ENCODE assay signal across 13 mouse cellular contexts in genomic region chr1:76001124-76001523, GRCm38 (mm10).
DNase-seq lines count a peak whose midpoint lies in the region; ATAC-seq lines count a peak whose summit lies in the region.
"Had no signal": no experiment of that assay in that cellular context is flagged by ENCODE, and none has a peak within 500 bp of the region (broad histone marks: within the 10 kb centered on the region; RNA-seq: fewer than 3 reads in every experiment).

No protein-coding gene starts in this region.

- peaks cover 4% of the 10 kb centered on the region; the same call in 1 of the 2 replicates for H3K4me1 ChIP-seq in midbrain, embryonic 13.5 days (replicated peaks)
- H3K4me1 ChIP-seq in midbrain, embryonic 11.5 days (ENCODE audit: control insufficient read depth, insufficient read depth, low read length), result no peaks in the 10 kb centered on the region
- H3K4me1 ChIP-seq in hindbrain, embryonic 13.5 days (replicated peaks), result peaks cover 4% of the 10 kb centered on the region; the same call in 1 of the 2 replicates
- H3K4me1 ChIP-seq: embryonic facial prominence, embryonic 12.5 days had no signal

- H3K4me3 ChIP-seq in midbrain, embryonic 13.5 days (replicated peaks), result no peak overlapping the region
- no peak overlapping the region for H3K4me3 ChIP-seq in midbrain, embryonic 11.5 days (ENCODE audit: low read depth, low read length)
- no peak overlapping the region for H3K4me3 ChIP-seq in hindbrain, embryonic 13.5 days
- H3K4me3 ChIP-seq: embryonic facial prominence, embryonic 12.5 days; hindbrain, embryonic 15.5 days had no signal

- WGBS in midbrain, embryonic 13.5 days, result 63% methylated on average over 9 of the region's 9 CpGs
- 80% methylated on average over 9 of the region's 9 CpGs for WGBS in midbrain, embryonic 11.5 days
- WGBS in hindbrain, embryonic 13.5 days, result 73% methylated on average over 9 of the region's 9 CpGs

- no peaks in the 10 kb centered on the region for H3K27me3 ChIP-seq in midbrain, embryonic 13.5 days
- H3K27me3 ChIP-seq in midbrain, embryonic 11.5 days (ENCODE audit: control insufficient read depth, insufficient read depth, low read length), result no peaks in the 10 kb centered on the region
- no peaks in the 10 kb centered on the region for H3K27me3 ChIP-seq in hindbrain, embryonic 13.5 days
- H3K27me3 ChIP-seq: embryonic facial prominence, embryonic 12.5 days; hindbrain, embryonic 15.5 days had no signal

- no peak for DNase-seq in midbrain, embryonic 11.5 days (ENCODE audit: low spot score, missing footprints)
- DNase-seq in cerebellum, adult 11-12 months, result peak; percentile 10
- peak; percentile 7 for DNase-seq in layer of hippocampus, adult 9-10 months (ENCODE audit: low spot score)
- DNase-seq in right cerebral cortex, postnatal 14 days, result peak; percentile 18
- DNase-seq in urinary bladder, postnatal 36 days (ENCODE audit: low spot score in 2 of 2), result no peak
- DNase-seq in ovary, postnatal 36 days (ENCODE audit: low spot score), result no peak
- DNase-seq: liver, postnatal 0 days; spleen, adult 18-20 months; thymus, postnatal 4 days had no signal

- peak overlapping the region; percentile 28; the same call in 1 of the 2 replicates for H3K27ac ChIP-seq in midbrain, embryonic 13.5 days
- no peak overlapping the region for H3K27ac ChIP-seq in midbrain, embryonic 11.5 days (ENCODE audit: low read depth, low read length)
- H3K27ac ChIP-seq in hindbrain, embryonic 13.5 days, result no peak overlapping the region
- H3K27ac ChIP-seq: embryonic facial prominence, embryonic 12.5 days; hindbrain, embryonic 15.5 days had no signal

- H3K36me3 ChIP-seq in midbrain, embryonic 13.5 days, result no peaks in the 10 kb centered on the region
- H3K36me3 ChIP-seq in midbrain, embryonic 11.5 days (ENCODE audit: control insufficient read depth, insufficient read depth, low read length), result no peaks in the 10 kb centered on the region
- H3K36me3 ChIP-seq in hindbrain, embryonic 13.5 days, result no peaks in the 10 kb centered on the region
- H3K36me3 ChIP-seq: embryonic facial prominence, embryonic 12.5 days; hindbrain, embryonic 15.5 days had no signal

- 0 out of 2 replicates have a peak overlapping the region, but pooled peaks have one; percentile 12 for H3K4me2 ChIP-seq in midbrain, embryonic 13.5 days (replicated peaks)
- H3K4me2 ChIP-seq in midbrain, embryonic 11.5 days, result no peak overlapping the region
- H3K4me2 ChIP-seq in hindbrain, embryonic 13.5 days, result no peak overlapping the region
- H3K4me2 ChIP-seq: embryonic facial prominence, embryonic 12.5 days; hindbrain, embryonic 15.5 days had no signal

- H3K9ac ChIP-seq in midbrain, embryonic 13.5 days (replicated peaks), result no peak overlapping the region
- no peak overlapping the region for H3K9ac ChIP-seq in midbrain, embryonic 11.5 days (ENCODE audit: low read length)
- H3K9ac ChIP-seq in hindbrain, embryonic 13.5 days, result no peak overlapping the region
- H3K9ac ChIP-seq: embryonic facial prominence, embryonic 12.5 days; hindbrain, embryonic 15.5 days; liver, postnatal 0 days had no signal

- no peaks in the 10 kb centered on the region; the same call in 1 of the 2 replicates for H3K9me3 ChIP-seq in midbrain, embryonic 13.5 days
- no peaks in the 10 kb centered on the region for H3K9me3 ChIP-seq in midbrain, embryonic 11.5 days (ENCODE audit: control insufficient read depth, low read length)
- H3K9me3 ChIP-seq in hindbrain, embryonic 13.5 days, result 0 out of 2 replicates have a peak, but pooled peaks cover 3% of the 10 kb centered on the region
- H3K9me3 ChIP-seq: embryonic facial prominence, embryonic 12.5 days; hindbrain, embryonic 15.5 days had no signal

- no peak for ATAC-seq in midbrain, embryonic 13.5 days
- ATAC-seq in midbrain, embryonic 11.5 days (ENCODE audit: low FRiP score), result no peak
- no peak for ATAC-seq in hindbrain, embryonic 13.5 days (ENCODE audit: low FRiP score)
- ATAC-seq: liver, postnatal 0 days had no signal

Comparison
In these comparisons a context has a peak if more than half of its experiments do, and no peak if none do; other contexts are left out.
1. DNase-seq: peak in cerebellum, adult 11-12 months (single experiment), layer of hippocampus, adult 9-10 months (single experiment) and right cerebral cortex, postnatal 14 days (single experiment); none in midbrain, embryonic 11.5 days (single experiment), urinary bladder, postnatal 36 days (0 of 2) and ovary, postnatal 36 days (single experiment).